Mouse (Mus musculus) forebrain, postnatal 0 days (tissue): Measurements from ENCODE around the gene Kpna7. TPM values are rescaled to one million over a fixed set of nuclear protein-coding genes. Genes with fewer than 3 reads are reported as not detected.
"Not testable (repeated sequence)": the region's sequence is repeated elsewhere in the genome, so short reads cannot be mapped to it uniquely, and the experiment has no call there.

Experiments used
- ATAC-seq: fragments of 200-750 bp; cut with Nextera tagmentation; 2 replicates; pipeline ENCODE4 v1.8.0; 2017; ENCODE audit warnings: mild to moderate bottlenecking, moderate library complexity
- DNase-seq: peaks from one replicate; pipeline ENCODE4 v3.0.0-alpha.2; 2015
- H3K27ac ChIP-seq: fragments of 300-500 bp; sonication (generic); 2 replicates; pipeline ENCODE4 v1.5.1; 2014; ENCODE audit warnings: low read depth, mild to moderate bottlenecking, antibody characterized with exemption, low read length, moderate library complexity, mixed read lengths
- H3K27me3 ChIP-seq: fragments of 300-500 bp; sonication (generic); 2 replicates; pipeline ENCODE4 v1.6.1; 2014; ENCODE audit warnings: mild to moderate bottlenecking, low read length, mixed read lengths; ENCODE audit not compliant: insufficient read depth
- H3K36me3 ChIP-seq: fragments of 300-500 bp; sonication (generic); 2 replicates; pipeline ENCODE4 v1.6.1; 2014; ENCODE audit warnings: mild to moderate bottlenecking, moderate library complexity; ENCODE audit not compliant: insufficient read depth
- H3K4me1 ChIP-seq: fragments of 300-500 bp; sonication (generic); 2 replicates; pipeline ENCODE4 v1.6.1; 2014; ENCODE audit warnings: antibody characterized with exemption; ENCODE audit not compliant: insufficient read depth
- H3K4me2 ChIP-seq: fragments of 300-500 bp; sonication (generic); 2 replicates; pipeline ENCODE4 v1.6.1; 2014; ENCODE audit warnings: low read depth, mild to moderate bottlenecking, moderate library complexity
- H3K4me3 ChIP-seq: fragments of 300-500 bp; sonication (generic); 2 replicates; pipeline ENCODE4 v1.5.1; 2014; ENCODE audit warnings: low read depth, low read length, mixed read lengths
- H3K9ac ChIP-seq: fragments of 300-500 bp; sonication (generic); 2 replicates; pipeline ENCODE4 v1.6.1; 2014; ENCODE audit warnings: mild to moderate bottlenecking
- H3K9me3 ChIP-seq: fragments of 300-500 bp; sonication (generic); 2 replicates; pipeline ENCODE4 v1.6.1; 2016; ENCODE audit warnings: low read length
- CTCF ChIP-seq: sonication (generic); IDR thresholded peaks from 2 replicates; pipeline ENCODE4 v1.5.1; 2016; ENCODE audit warnings: antibody characterized with exemption, control low read depth, low read depth
- WGBS: fragments of 180-500 bp; shearing (Covaris S2); extraction: QIAGEN DNeasy Blood & Tissue Kit; methylation state at CpG from one replicate; pipeline ENCODE4 v1.1.7; 2014; 5-methylcytosine and 5-hydroxymethylcytosine counted together
- polyA plus RNA-seq: library from polyadenylated mRNA; unstranded; fragments of >200 nt; fragmentation: Nextera tagmentation; extraction: Ambion mirVana; gene quantifications from 2 replicates; pipeline ENCODE4 v1.2.1, GENCODE M21; 2015
- total RNA-seq: library from RNA; depleted of rRNA; stranded (reverse); fragments of >200 nt; gene quantifications from 2 replicates; pipeline ENCODE4 v1.2.3, GENCODE M21; 2014

The Kpna7 gene
- total and polyA plus RNA-seq, 2 experiments from 2014 or later = not detected

DNA sequence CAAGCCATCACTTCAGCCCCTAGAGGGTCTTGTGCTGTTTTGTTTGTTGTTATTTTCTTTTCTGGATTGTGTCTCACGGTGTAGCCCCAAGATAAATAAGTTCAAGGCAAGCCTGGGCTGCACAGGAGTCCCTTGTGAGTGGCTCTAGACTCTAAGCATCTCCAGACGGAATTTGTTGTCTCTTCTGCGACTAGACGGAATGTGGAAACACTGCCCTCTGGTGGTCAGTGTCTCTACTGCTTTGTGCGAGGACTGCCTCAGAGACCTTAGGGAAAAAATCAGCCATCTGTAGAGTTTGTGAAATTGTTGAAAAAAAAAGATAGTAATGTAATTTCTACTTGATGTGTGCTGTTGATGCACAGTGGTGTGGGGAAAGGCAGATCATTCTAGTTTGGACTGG, 14.1 kb downstream of the Kpna7 start:
- H3K4me2 ChIP-seq = no peak overlapping the region
- DNase-seq (peak; percentile 90), ATAC-seq (peak; percentile 81)
- peak; percentile 91 for TF ChIP-seq CTCF
- no peaks in the 10 kb centered on the region for H3K9me3 ChIP-seq
- H3K27ac ChIP-seq = no peak overlapping the region
- WGBS = 2% methylated on average over 5 of the region's 5 CpGs
- no peaks in the 10 kb centered on the region for H3K36me3 ChIP-seq
- no peaks in the 10 kb centered on the region for H3K4me1 ChIP-seq
- no peak overlapping the region for H3K4me3 ChIP-seq
- no peaks in the 10 kb centered on the region for H3K27me3 ChIP-seq
- no peak overlapping the region for H3K9ac ChIP-seq

DNA sequence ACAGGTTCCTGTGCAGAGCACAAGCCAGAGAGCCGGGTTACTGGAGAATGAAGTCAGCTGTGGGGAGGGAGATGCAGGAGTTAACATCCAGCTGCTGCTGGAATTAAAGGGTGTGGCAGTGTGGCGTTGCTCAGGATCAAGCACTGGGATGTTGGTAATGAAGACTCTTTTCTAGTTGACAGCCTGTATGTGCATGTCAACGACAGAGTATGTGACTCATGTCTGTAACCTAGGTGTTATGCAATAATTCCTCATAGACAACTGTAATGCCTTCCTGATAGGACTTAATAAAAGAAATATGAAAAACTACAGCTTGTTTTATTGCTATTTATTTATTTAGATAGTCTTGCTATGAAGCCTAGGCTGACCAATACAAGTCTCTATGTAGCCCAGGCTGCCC, 15.0 kb downstream of the Kpna7 start:
- H3K36me3 ChIP-seq = no peaks in the 10 kb centered on the region
- no peak overlapping the region for H3K27ac ChIP-seq
- no peak overlapping the region for H3K9ac ChIP-seq
- 61% methylated on average over 3 of the region's 3 CpGs for WGBS
- H3K9me3 ChIP-seq = no peaks in the 10 kb centered on the region
- no peak for TF ChIP-seq CTCF
- DNase-seq (no peak), ATAC-seq (no peak)
- no peak overlapping the region for H3K4me2 ChIP-seq
- no peaks in the 10 kb centered on the region for H3K27me3 ChIP-seq
- H3K4me1 ChIP-seq = no peaks in the 10 kb centered on the region
- no peak overlapping the region for H3K4me3 ChIP-seq

DNA sequence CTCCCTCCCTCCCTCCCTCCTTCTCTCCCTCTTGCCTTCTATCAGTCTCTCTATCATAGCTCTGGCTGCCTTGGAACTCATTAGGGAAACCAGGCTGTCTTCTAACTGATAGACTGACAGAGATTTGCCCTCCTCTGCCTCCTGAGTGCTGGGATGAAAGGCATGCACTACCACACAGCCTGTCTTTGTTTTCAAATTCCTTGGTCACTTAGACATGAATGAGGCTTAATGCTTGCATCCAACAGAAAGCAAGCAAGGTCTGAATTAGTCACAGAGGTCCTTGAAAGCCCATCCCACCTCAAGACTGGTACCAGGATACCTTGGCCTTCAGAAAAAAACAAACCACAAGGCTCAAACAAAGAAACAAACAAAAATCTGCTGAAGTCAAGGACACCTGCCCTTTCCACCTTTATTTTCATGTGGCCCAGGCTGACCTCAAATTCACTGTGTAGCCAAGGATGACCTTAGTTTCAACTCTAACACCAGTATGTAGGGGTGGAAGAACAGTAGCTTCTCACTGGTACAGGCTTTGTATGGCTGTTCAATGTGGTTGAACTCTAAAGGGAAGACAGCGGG, 19.0 kb downstream of the Kpna7 start:
- no peaks in the 10 kb centered on the region for H3K36me3 ChIP-seq
- no peak overlapping the region for H3K9ac ChIP-seq
- DNase-seq (no peak), ATAC-seq (no peak)
- H3K9me3 ChIP-seq = no peaks in the 10 kb centered on the region
- no peak overlapping the region for H3K27ac ChIP-seq
- no peak overlapping the region for H3K4me3 ChIP-seq
- TF ChIP-seq CTCF = no peak
- no peak overlapping the region for H3K4me2 ChIP-seq
- no peaks in the 10 kb centered on the region for H3K27me3 ChIP-seq
- H3K4me1 ChIP-seq = no peaks in the 10 kb centered on the region
- WGBS = 87% methylated on average over 1 of the region's 1 CpGs

DNA sequence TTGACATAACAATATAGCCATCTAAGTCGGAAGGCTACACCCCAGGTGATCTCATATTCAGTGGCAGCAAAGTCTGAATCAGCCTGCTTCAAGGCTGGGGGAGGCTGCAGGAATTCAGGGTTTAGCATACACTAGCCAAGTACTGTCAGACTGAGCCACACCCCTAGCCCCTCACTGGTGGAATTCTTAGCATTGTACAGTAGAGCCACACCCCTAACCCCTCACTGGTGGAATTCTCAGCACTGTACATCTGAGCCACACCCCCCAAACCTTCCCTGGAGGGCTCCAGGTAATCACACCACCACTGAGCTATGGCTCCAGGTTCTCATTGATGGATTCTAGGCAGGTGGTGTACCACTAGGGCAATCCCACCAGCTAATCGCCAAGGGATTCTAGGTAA, 24.3 kb downstream of the Kpna7 start:
- Histone ChIP-seq H3K9ac (no peak overlapping the region), H3K4me1 (no peaks in the 10 kb centered on the region), H3K4me2 (no peak overlapping the region), H3K27ac (no peak overlapping the region), H3K27me3 (no peaks in the 10 kb centered on the region), H3K36me3 (no peaks in the 10 kb centered on the region), H3K4me3 (no peak overlapping the region), H3K9me3 (no peaks in the 10 kb centered on the region)
- 83% methylated on average over 2 of the region's 2 CpGs for WGBS
- DNase-seq = no peak
- ATAC-seq = no peak
- no peak for TF ChIP-seq CTCF

DNA sequence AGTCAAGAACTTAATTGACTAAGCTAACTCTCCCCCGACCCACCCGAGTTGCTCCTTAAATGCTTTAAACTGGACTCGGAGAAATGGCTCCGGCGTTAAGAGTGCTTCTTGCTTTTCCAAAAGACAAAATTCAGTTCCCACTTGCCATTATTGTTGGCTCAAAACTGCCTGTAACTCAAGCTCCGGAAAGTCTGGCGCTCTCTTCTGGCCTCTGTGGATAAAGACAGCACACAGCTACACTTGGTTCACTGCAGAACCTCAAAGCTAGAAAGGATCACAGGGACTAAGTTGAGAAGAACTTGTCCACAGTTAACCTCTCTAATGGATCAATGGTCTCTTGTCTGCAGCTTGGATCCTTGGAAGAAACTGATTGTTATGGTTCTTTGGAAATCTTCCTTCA, 25.1 kb downstream of the Kpna7 start:
- Histone ChIP-seq H3K9me3 (no peaks in the 10 kb centered on the region), H3K27ac (no peak overlapping the region), H3K36me3 (no peaks in the 10 kb centered on the region), H3K4me2 (no peak overlapping the region), H3K4me3 (no peak overlapping the region), H3K4me1 (no peaks in the 10 kb centered on the region), H3K9ac (no peak overlapping the region), H3K27me3 (no peaks in the 10 kb centered on the region)
- no peak for TF ChIP-seq CTCF
- no peak for ATAC-seq
- no peak for DNase-seq
- WGBS = 87% methylated on average over 7 of the region's 7 CpGs

DNA sequence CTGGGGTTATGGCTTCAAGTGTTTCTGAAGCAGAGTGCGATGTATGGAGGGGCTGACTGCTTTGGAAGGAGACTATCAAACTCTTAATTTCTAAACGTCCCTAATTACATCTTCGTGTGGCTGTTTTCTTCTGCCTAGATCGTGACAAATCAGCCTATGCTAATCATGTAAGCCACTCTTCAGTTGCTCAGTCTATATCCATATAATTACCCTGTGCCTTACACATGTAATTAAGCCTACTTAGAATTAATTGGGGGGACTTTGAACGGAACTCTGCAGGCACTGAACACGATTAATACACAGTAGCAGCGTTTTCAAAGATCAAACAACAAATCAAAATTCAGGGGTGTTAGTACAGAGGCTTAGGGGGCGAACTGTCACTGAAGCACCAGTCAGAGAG, 25.9 kb downstream of the Kpna7 start:
- ATAC-seq (peak; percentile 69), DNase-seq (no peak)
- no peak for TF ChIP-seq CTCF
- WGBS = 17% methylated on average over 8 of the region's 8 CpGs
- Histone ChIP-seq H3K4me1 (no peaks in the 10 kb centered on the region), H3K9ac (no peak overlapping the region), H3K36me3 (no peaks in the 10 kb centered on the region), H3K27me3 (no peaks in the 10 kb centered on the region), H3K4me2 (no peak overlapping the region), H3K9me3 (no peaks in the 10 kb centered on the region), H3K4me3 (no peak overlapping the region), H3K27ac (no peak overlapping the region)

DNA sequence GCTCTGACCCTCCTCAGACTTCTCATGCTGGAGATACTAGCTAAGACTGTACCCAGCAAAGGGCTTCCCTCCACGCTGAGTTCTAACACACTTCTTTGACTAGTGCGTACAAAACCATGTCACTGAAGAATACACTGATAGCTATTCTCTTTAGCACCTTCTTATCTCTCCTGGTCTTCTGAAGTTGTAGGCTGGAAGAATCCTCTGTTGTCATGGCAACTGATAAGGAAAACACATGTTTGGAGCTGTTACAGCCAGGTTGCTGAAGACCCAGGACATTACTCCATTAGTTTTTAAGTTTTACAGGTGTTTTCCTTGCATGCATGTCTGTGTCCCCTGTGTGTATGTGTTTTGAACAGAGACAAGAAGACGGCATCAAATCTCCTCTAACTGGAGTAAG, 29.6 kb downstream of the Kpna7 start:
- not testable (repeated sequence) for H3K27ac ChIP-seq, H3K27me3 ChIP-seq, H3K4me3 ChIP-seq, H3K4me1 ChIP-seq, H3K9ac ChIP-seq, H3K9me3 ChIP-seq, H3K36me3 ChIP-seq, ATAC-seq, DNase-seq, H3K4me2 ChIP-seq
- 86% methylated on average over 3 of the region's 3 CpGs for whole genome bisulfite sequencing

DNA sequence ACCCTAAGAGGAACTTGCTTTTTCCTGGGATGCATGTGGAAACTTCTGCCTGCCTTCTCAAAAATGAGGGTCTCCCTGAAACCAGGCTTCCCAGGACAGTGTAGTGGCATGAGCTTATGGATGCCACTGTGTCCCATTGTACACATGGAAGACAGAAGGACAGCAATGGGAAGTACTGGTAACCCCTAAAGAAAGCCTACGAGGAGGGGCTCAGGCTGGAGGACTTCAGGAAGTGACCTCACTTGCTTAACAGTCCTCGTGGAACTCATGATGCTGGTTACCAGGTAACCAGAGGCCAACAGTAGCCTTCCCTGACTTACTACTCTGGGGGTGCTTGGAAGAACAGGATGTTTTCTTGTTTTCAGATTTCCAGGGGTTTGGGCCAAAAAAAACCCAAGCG, 41.1 kb downstream of the Kpna7 start, which contains the start of gene 1700018F24Rik:
Gene 1700018F24Rik, plus strand, starts transcription at position 301 of the 400 bp plus-strand sequence.
- not testable (repeated sequence) for H3K4me1 ChIP-seq, H3K36me3 ChIP-seq, H3K4me2 ChIP-seq, DNase-seq, H3K9ac ChIP-seq, H3K9me3 ChIP-seq, H3K27me3 ChIP-seq, H3K27ac ChIP-seq, H3K4me3 ChIP-seq, ATAC-seq
- 72% methylated on average over 2 of the region's 3 CpGs for WGBS
